Mouse (Mus musculus): Measurements from ENCODE around the gene Zc2hc1c.

Gene Zc2hc1c

DNA sequence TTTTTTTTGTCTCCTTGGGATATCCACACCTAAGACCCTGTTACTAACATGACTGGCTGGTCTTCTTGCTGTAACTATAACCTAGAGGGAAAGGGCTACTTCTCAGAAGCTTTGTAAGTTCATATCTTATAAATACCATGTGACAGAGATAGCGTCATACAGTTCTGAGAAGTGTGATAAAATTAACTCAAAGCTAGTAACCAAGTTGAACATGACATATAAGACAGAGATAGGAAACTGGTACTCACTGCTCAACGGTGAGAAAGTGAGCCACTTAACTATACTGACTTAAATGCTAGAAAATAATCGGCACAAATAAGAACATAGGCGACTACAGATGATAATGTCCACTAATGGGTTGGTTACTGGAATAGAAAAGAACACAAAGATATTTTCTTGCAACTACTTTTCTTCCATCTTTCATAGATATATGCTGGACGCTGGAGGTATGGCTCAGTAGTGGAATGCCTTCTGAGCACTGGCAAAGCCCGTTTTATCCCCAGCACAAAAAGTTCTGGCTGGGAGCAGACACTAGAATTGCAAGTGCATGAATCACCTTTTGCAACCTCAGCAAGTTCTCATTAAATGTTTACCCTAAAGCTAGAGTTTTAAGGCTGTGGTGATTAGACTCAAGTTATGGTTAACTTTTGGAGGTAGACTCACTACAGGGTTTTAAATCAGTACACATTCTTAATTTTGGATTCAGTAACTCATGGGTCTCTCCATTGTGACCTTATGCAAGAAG, 49.3 kb downstream of the Zc2hc1c start:
- in situ Hi-C loops (cut with MboI, MseI) = no loop called here

GRCm38 (mm10) chr12:85338815-85339214, 50.4 kb downstream of the Zc2hc1c start:
- in situ Hi-C loops (cut with MboI, MseI) = no loop called here

- in situ Hi-C loops (cut with MboI, MseI) = no loop called here
Observed at GRCm38 (mm10) chr12:85339243-85339729, 50.9 kb downstream of the Zc2hc1c start, which contains the start of gene Nek9. Nek9 (minus strand) TSS chr12:85339362.

- in situ Hi-C loops (cut with MboI, MseI) = loop anchor here (5.0 kb wide), 2 partner anchors 147 to 317 kb away; no protein-coding TSS in a partner anchor
Observed at GRCm38 (mm10) chr12:85339947-85340346, 51.6 kb downstream of the Zc2hc1c start.

GRCm38 (mm10) chr12:85341131-85341530, 52.7 kb downstream of the Zc2hc1c start:
- in situ Hi-C loops (cut with MboI, MseI) = loop anchor here (5.0 kb wide), 2 partner anchors 146 to 316 kb away; no protein-coding TSS in a partner anchor

DNA sequence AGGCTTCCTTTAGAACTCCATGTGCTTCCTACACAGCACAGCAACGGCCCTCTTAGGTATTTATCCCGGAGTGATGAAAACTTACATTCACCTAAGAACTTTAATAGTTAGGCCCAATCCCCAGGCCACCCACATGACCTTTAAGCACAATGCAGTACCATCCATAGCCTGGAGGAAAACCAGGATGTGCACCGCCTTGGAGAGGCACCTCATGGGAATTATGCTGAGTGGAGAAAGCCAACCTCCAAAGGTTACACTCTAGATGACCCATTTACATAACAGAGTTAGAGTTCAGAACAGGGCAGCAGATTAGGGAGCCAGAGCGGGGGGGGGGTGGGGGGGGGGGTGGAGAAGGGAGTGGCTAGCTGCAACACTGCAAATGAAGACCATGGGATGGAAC, 53.9 kb downstream of the Zc2hc1c start:
- in situ Hi-C loops (cut with MboI, MseI) = loop anchor here (5.0 kb wide), 2 partner anchors 145 to 315 kb away; no protein-coding TSS in a partner anchor

- in situ Hi-C loops (cut with MboI, MseI) = loop anchor here (5.0 kb wide), 2 partner anchors 143 to 313 kb away; no protein-coding TSS in a partner anchor
Observed at GRCm38 (mm10) chr12:85344252-85344651, 55.9 kb downstream of the Zc2hc1c start.

DNA sequence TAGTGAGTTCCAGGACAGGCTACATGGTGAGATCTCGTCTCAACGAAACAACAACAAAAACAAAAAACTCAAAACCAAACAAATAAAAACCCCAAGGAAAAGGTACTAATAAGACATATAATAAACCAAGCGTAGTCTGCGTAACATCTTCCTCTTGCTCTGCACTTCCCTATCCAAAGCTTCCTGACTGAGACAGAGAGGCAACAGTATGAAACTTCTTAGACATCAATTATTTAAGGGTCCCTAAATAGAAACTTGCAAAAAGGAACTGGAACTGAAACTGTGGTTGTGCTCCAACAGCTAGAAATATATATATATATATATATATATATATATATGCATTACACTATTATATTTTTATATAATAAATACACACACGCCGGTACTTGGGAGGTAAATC, 57.2 kb downstream of the Zc2hc1c start:
- in situ Hi-C loops (cut with MboI, MseI) = no loop called here

DNA sequence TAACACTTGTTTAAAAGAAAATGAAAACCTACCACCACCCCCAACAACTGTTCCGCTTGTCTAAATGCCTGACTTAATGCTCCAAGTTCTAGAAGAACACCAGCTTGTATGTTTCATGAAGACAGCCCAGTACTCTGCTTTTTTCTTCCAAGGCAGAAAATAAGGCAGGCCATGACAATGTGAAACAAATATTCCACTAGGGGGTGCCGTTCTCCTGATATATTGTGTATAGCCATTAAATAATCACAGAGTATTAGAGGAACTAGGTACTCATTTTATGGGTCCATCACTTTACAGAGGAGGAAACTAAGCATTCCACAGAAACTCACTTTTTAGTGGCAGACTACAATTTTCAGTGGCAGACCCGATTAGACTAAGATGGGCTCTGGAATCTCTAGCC, 58.0 kb downstream of the Zc2hc1c start:
- in situ Hi-C loops (cut with MboI, MseI) = no loop called here

- in situ Hi-C loops (cut with MboI, MseI) = no loop called here
Observed at GRCm38 (mm10) chr12:85347196-85347595, 58.8 kb downstream of the Zc2hc1c start.

DNA sequence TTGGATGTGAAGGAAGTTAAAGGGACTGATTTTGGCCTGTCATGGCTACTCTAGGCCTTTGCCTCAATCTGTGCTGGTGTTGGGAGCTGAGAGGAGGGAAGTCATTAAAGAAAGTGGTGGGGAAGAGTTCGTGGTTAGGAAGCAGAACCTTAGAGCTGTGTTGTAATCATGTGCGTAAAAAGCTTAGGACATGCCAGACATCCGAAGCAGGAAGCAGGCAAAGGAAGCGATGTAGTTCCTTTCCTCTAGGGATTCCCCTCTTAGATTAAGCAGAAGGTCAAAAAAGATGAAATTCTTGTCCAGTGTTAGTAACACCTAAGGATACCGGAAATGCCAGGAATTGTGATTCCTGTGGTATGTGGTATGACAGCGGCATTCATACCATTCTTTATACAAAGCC, 59.9 kb downstream of the Zc2hc1c start:
- in situ Hi-C loops (cut with MboI, MseI) = no loop called here

Measured in regulatory T cell (primary cell).